In genomic region chr19:42146276-42147010, GRCm38 (mm10) we compare ENCODE assay signal across 8 mouse cellular contexts. TPM values are rescaled to one million over a fixed set of nuclear protein-coding genes. Genes with fewer than 3 reads are reported as not detected.
DNase-seq lines count a peak whose midpoint lies in the region; ATAC-seq and TF ChIP-seq lines count a peak whose summit lies in the region.

No protein-coding gene starts in this region.

- no peaks in the 10 kb centered on the region for H3K9me3 ChIP-seq in midbrain, embryonic 12.5 days
- H3K9me3 ChIP-seq in midbrain, embryonic 16.5 days (replicated peaks; ENCODE audit: control insufficient read depth, low read length, poor library complexity, severe bottlenecking): no peaks in the 10 kb centered on the region
- H3K9me3 ChIP-seq in liver, embryonic 14.5 days (ENCODE audit: control insufficient read depth, low read length): no peaks in the 10 kb centered on the region

- no peak for ATAC-seq in midbrain, embryonic 12.5 days (ENCODE audit: low FRiP score, low read depth)
- ATAC-seq in midbrain, embryonic 16.5 days: no peak
- no peak for ATAC-seq in liver, embryonic 14.5 days (ENCODE audit: insufficient read depth)

- TF ChIP-seq EP300 in liver, embryonic 14.5 days (IDR thresholded peaks at IDR 0.05; ENCODE audit: low read depth): no peak

- peak; percentile 29 for DNase-seq in cerebellum, adult 11-12 months
- DNase-seq in cerebellum, adult 8-10 months: no peak
- DNase-seq in liver, embryonic 14.5 days (ENCODE audit: low read depth in 3 of 3, low spot score in 3 of 3): no peak
- no peak for DNase-seq in thymus, postnatal 14 days
- no peak for DNase-seq in left cerebral cortex, adult 8-10 months (ENCODE audit: low spot score in 2 of 2)
- DNase-seq in layer of hippocampus, postnatal 14 days (ENCODE audit: low spot score in 2 of 2): no peak

- no peaks in the 10 kb centered on the region for H3K36me3 ChIP-seq in midbrain, embryonic 12.5 days
- H3K36me3 ChIP-seq in midbrain, embryonic 16.5 days (ENCODE audit: control insufficient read depth, insufficient read depth, low read length): no peaks in the 10 kb centered on the region
- H3K36me3 ChIP-seq in liver, embryonic 14.5 days (replicated peaks; ENCODE audit: control insufficient read depth, insufficient read depth, low read depth): no peaks in the 10 kb centered on the region

- TF ChIP-seq CTCF in liver, embryonic 14.5 days (IDR thresholded peaks at IDR 0.05; ENCODE audit: low read depth): no peak

- H3K9ac ChIP-seq in midbrain, embryonic 12.5 days (replicated peaks): peak overlapping the region; percentile 69; the same call in 1 of the 2 replicates
- no peak overlapping the region for H3K9ac ChIP-seq in midbrain, embryonic 16.5 days (ENCODE audit: low read depth, low read length)
- no peak overlapping the region for H3K9ac ChIP-seq in liver, embryonic 14.5 days (replicated peaks)

- 92% methylated on average over 9 of the region's 9 CpGs for WGBS in midbrain, embryonic 12.5 days
- 92% methylated on average over 9 of the region's 9 CpGs for WGBS in midbrain, embryonic 16.5 days
- 77% methylated on average over 9 of the region's 9 CpGs for WGBS in liver, embryonic 14.5 days (ENCODE audit: insufficient replicate concordance)

- H3K27ac ChIP-seq in midbrain, embryonic 12.5 days (replicated peaks): no peak overlapping the region
- no peak overlapping the region for H3K27ac ChIP-seq in midbrain, embryonic 16.5 days (ENCODE audit: low read length)
- peak overlapping the region; percentile 29; the same call in 1 of the 2 replicates for H3K27ac ChIP-seq in liver, embryonic 14.5 days

- peaks cover 13% of the 10 kb centered on the region; the same call in 1 of the 2 replicates for H3K4me1 ChIP-seq in midbrain, embryonic 12.5 days
- 0 out of 2 replicates have a peak, but pooled peaks cover 2% of the 10 kb centered on the region for H3K4me1 ChIP-seq in midbrain, embryonic 16.5 days (ENCODE audit: control insufficient read depth, insufficient read depth, low read length)
- peaks cover 7 to 15% of the 10 kb centered on the region in 2 experiments for H3K4me1 ChIP-seq in liver, embryonic 14.5 days (replicated peaks; ENCODE audit: control insufficient read depth in 2 of 2, insufficient read depth in 2 of 2, low read length in 1 of 2)

- H3K4me3 ChIP-seq in midbrain, embryonic 12.5 days: peak overlapping the region; percentile 56
- H3K4me3 ChIP-seq in midbrain, embryonic 16.5 days (ENCODE audit: low read depth, low read length): no peak overlapping the region; the same call in 1 of the 2 replicates
- H3K4me3 ChIP-seq in liver, embryonic 14.5 days (ENCODE audit: insufficient read depth in 1 of 2, low read depth in 2 of 2, low read length in 2 of 2): no peak overlapping the region

- peak overlapping the region; percentile 65; the same call in 1 of the 2 replicates for H3K4me2 ChIP-seq in midbrain, embryonic 12.5 days (replicated peaks)
- H3K4me2 ChIP-seq in midbrain, embryonic 16.5 days (ENCODE audit: low read length): no peak overlapping the region
- H3K4me2 ChIP-seq in liver, embryonic 14.5 days (ENCODE audit: low read depth): no peak overlapping the region; the same call in 1 of the 2 replicates

- peaks cover 46% of the 10 kb centered on the region for H3K27me3 ChIP-seq in midbrain, embryonic 12.5 days
- peaks cover 15% of the 10 kb centered on the region for H3K27me3 ChIP-seq in midbrain, embryonic 16.5 days (ENCODE audit: control insufficient read depth, insufficient read depth, low read depth, low read length)
- H3K27me3 ChIP-seq in liver, embryonic 14.5 days (ENCODE audit: control insufficient read depth, insufficient read depth, low read length): peaks cover 28% of the 10 kb centered on the region

RNA-seq across cellular contexts. Expression of gene Marveld1, which starts 0.8 kb away (rescaled TPM):
- 4.2 and 4.8 TPM in 2 replicates for polyA plus RNA-seq in midbrain, embryonic 12.5 days (2016; fragmentation: Nextera tagmentation; extraction: Ambion mirVana)
- 1.4 and 1.8 TPM in 2 replicates for polyA plus RNA-seq in midbrain, embryonic 16.5 days (2015; fragmentation: Nextera tagmentation; extraction: Ambion mirVana)
- 7.6 and 8.6 TPM in 2 replicates for polyA plus RNA-seq in liver, embryonic 14.5 days (2012; rRNA removed)
- polyA plus RNA-seq in liver, embryonic 14.5 days (2014; fragmentation: Nextera tagmentation; extraction: Ambion mirVana): 1.6 and 2.4 TPM in 2 replicates
- total RNA-seq in left cerebral cortex, adult 8-10 months (2022): 10 to 100 TPM in 1 of 4 experiments, 1 to 10 TPM in 3; 8.7 to 10.2 (median 9.0) TPM
- 1 to 10 TPM; 9.2 TPM for total RNA-seq in layer of hippocampus, postnatal 14 days (2021)

RNA-seq across cellular contexts. Expression of gene Zfyve27, which starts 17.3 kb away (rescaled TPM):
- 53.3 and 55.5 TPM in 2 replicates for polyA plus RNA-seq in midbrain, embryonic 12.5 days (2016; fragmentation: Nextera tagmentation; extraction: Ambion mirVana)
- polyA plus RNA-seq in midbrain, embryonic 16.5 days (2015; fragmentation: Nextera tagmentation; extraction: Ambion mirVana): 64.9 and 65.7 TPM in 2 replicates
- polyA plus RNA-seq in liver, embryonic 14.5 days (2012; rRNA removed): 6.8 and 8.5 TPM in 2 replicates
- 3.9 and 4.2 TPM in 2 replicates for polyA plus RNA-seq in liver, embryonic 14.5 days (2014; fragmentation: Nextera tagmentation; extraction: Ambion mirVana)
- total RNA-seq in left cerebral cortex, adult 8-10 months (2022): 100 to 1,000 TPM in 1 of 4 experiments, 10 to 100 TPM in 3; 78.2 to 101 (median 83.5) TPM
- 10 to 100 TPM; 95.0 to 99.2 TPM for total RNA-seq in layer of hippocampus, postnatal 14 days (2021)

RNA-seq across cellular contexts. Expression of gene Avpi1, which starts 17.6 kb away (rescaled TPM):
- polyA plus RNA-seq in midbrain, embryonic 12.5 days (2016; fragmentation: Nextera tagmentation; extraction: Ambion mirVana): 9.1 TPM in 2 replicates
- 4.9 and 8.3 TPM in 2 replicates for polyA plus RNA-seq in midbrain, embryonic 16.5 days (2015; fragmentation: Nextera tagmentation; extraction: Ambion mirVana)
- polyA plus RNA-seq in liver, embryonic 14.5 days (2012; rRNA removed): 7.2 and 8.5 TPM in 2 replicates
- polyA plus RNA-seq in liver, embryonic 14.5 days (2014; fragmentation: Nextera tagmentation; extraction: Ambion mirVana): 20.4 and 21.7 TPM in 2 replicates
- 10 to 100 TPM; 28.3 to 30.5 (median 29.8) TPM for total RNA-seq in left cerebral cortex, adult 8-10 months (2022)
- total RNA-seq in layer of hippocampus, postnatal 14 days (2021): 10 to 100 TPM; 18.6 to 19.2 TPM

RNA-seq across cellular contexts. Expression of gene Sfrp5, which starts 55.6 kb away (rescaled TPM):
- polyA plus RNA-seq in midbrain, embryonic 12.5 days (2016; fragmentation: Nextera tagmentation; extraction: Ambion mirVana): not detected in 2 replicates
- polyA plus RNA-seq in midbrain, embryonic 16.5 days (2015; fragmentation: Nextera tagmentation; extraction: Ambion mirVana): 1.4 and 2.1 TPM in 2 replicates
- not detected in 2 replicates for polyA plus RNA-seq in liver, embryonic 14.5 days (2012; rRNA removed)
- polyA plus RNA-seq in liver, embryonic 14.5 days (2014; fragmentation: Nextera tagmentation; extraction: Ambion mirVana): 0.05 TPM in 1 of 2 replicates, not detected in the other
- total RNA-seq in left cerebral cortex, adult 8-10 months (2022): 1 to 10 TPM; 1.9 to 4.1 (median 2.6) TPM
- 1 to 10 TPM in 1 of 2 experiments, under 1 TPM in 1; 0.26 to 1.7 TPM for total RNA-seq in layer of hippocampus, postnatal 14 days (2021)

RNA-seq across cellular contexts. Expression of gene Pi4k2a, which starts 56.2 kb away (rescaled TPM):
- 36.0 and 36.2 TPM in 2 replicates for polyA plus RNA-seq in midbrain, embryonic 12.5 days (2016; fragmentation: Nextera tagmentation; extraction: Ambion mirVana)
- 27.8 and 28.5 TPM in 2 replicates for polyA plus RNA-seq in midbrain, embryonic 16.5 days (2015; fragmentation: Nextera tagmentation; extraction: Ambion mirVana)
- polyA plus RNA-seq in liver, embryonic 14.5 days (2012; rRNA removed): 8.1 and 8.6 TPM in 2 replicates
- polyA plus RNA-seq in liver, embryonic 14.5 days (2014; fragmentation: Nextera tagmentation; extraction: Ambion mirVana): 9.1 and 11.6 TPM in 2 replicates
- 10 to 100 TPM; 64.0 to 69.1 (median 66.9) TPM for total RNA-seq in left cerebral cortex, adult 8-10 months (2022)
- 10 to 100 TPM; 54.0 to 54.7 TPM for total RNA-seq in layer of hippocampus, postnatal 14 days (2021)
